Mouse (Mus musculus) forebrain, embryonic 11.5 days (tissue): ENCODE measurements at regions not wholly inside any gene's neighbourhood (a gene's known extent, or its start where the extent isn't known, plus 50 kb on each side); places are given as distances from the start of the nearest gene placed in this dataset.

Experiments
- ATAC-seq: fragments of 200-750 bp; cut with Nextera tagmentation; replicated peaks from 2 replicates; pipeline ENCODE4 v1.8.0; 2017; ENCODE audit warnings: moderate TSS enrichment; ENCODE audit not compliant: low FRiP score
- DNase-seq: peaks from one replicate; pipeline ENCODE4 v3.0.0-alpha.2; 2017; ENCODE audit warnings: low spot score
- H3K27ac ChIP-seq: fragments of 300-500 bp; sonication (generic); 2 replicates; pipeline ENCODE4 v1.5.1; 2014; ENCODE audit warnings: low read depth, low read length
- H3K27me3 ChIP-seq: fragments of 300-500 bp; sonication (generic); 2 replicates; pipeline ENCODE4 v1.6.1; 2014; ENCODE audit warnings: mild to moderate bottlenecking, low read length, mixed read lengths; ENCODE audit not compliant: control insufficient read depth, insufficient read depth
- H3K36me3 ChIP-seq: fragments of 300-500 bp; sonication (generic); 2 replicates; pipeline ENCODE4 v1.6.1; 2014; ENCODE audit warnings: mild to moderate bottlenecking, low read length, moderate library complexity, mixed read lengths; ENCODE audit not compliant: control insufficient read depth, insufficient read depth
- H3K4me1 ChIP-seq: fragments of 300-500 bp; sonication (generic); replicated peaks from 2 replicates; pipeline ENCODE4 v1.6.1; 2014; ENCODE audit warnings: low read length, mixed read lengths; ENCODE audit not compliant: control insufficient read depth, insufficient read depth
- H3K4me2 ChIP-seq: fragments of 300-500 bp; sonication (generic); 2 replicates; pipeline ENCODE4 v1.6.1; 2014; ENCODE audit warnings: low read depth, mild to moderate bottlenecking, low read length, moderate library complexity, mixed read lengths; ENCODE audit not compliant: severe bottlenecking
- H3K4me3 ChIP-seq: fragments of 300-500 bp; sonication (generic); 2 replicates; pipeline ENCODE4 v1.5.1; 2014; ENCODE audit warnings: low read depth, low read length
- H3K9ac ChIP-seq: fragments of 300-500 bp; sonication (generic); 2 replicates; pipeline ENCODE4 v1.6.1; 2014; ENCODE audit warnings: low read length
- H3K9me3 ChIP-seq: fragments of 300-500 bp; sonication (generic); 2 replicates; pipeline ENCODE4 v1.6.1; 2016; ENCODE audit warnings: low read length, mixed read lengths; ENCODE audit not compliant: control insufficient read depth
- WGBS: fragments of 180-500 bp; shearing (Covaris S2); extraction: QIAGEN DNeasy Blood & Tissue Kit; methylation state at CpG from one replicate; pipeline ENCODE4 v1.1.7; 2014; 5-methylcytosine and 5-hydroxymethylcytosine counted together

GRCm38 (mm10) chr11:48250678-48251317 lies 262.0 kb upstream of the Sgcd start:
- Histone ChIP-seq H3K4me1 (no peaks in the 10 kb centered on the region), H3K4me3 (no peak overlapping the region), H3K27me3 (no peaks in the 10 kb centered on the region), H3K9me3 (no peaks in the 10 kb centered on the region), H3K36me3 (no peaks in the 10 kb centered on the region), H3K27ac (no peak overlapping the region), H3K9ac (no peak overlapping the region), H3K4me2 (no peak overlapping the region)
- ATAC-seq (peak; percentile 86), DNase-seq (no peak)
- 37% methylated on average over 4 of the region's 4 CpGs for WGBS

- Histone ChIP-seq H3K9me3 (no peaks in the 10 kb centered on the region), H3K4me1 (no peaks in the 10 kb centered on the region), H3K27ac (no peak overlapping the region), H3K36me3 (no peaks in the 10 kb centered on the region), H3K4me2 (no peak overlapping the region), H3K4me3 (no peak overlapping the region), H3K27me3 (no peaks in the 10 kb centered on the region), H3K9ac (no peak overlapping the region)
- no peak for DNase-seq
- WGBS: 88% methylated on average over 1 of the region's 1 CpGs
- no peak for ATAC-seq
Measured at GRCm38 (mm10) chr11:48249315-48249714, 260.5 kb upstream of the Sgcd start.

GRCm38 (mm10) chr11:48221156-48221555 lies 232.4 kb upstream of the Sgcd start:
- no peak overlapping the region for H3K9ac ChIP-seq
- WGBS: 69% methylated on average over 4 of the region's 4 CpGs
- H3K27ac ChIP-seq: no peak overlapping the region
- DNase-seq: no peak
- no peak overlapping the region for H3K4me2 ChIP-seq
- no peak overlapping the region for H3K4me3 ChIP-seq
- H3K27me3 ChIP-seq: no peaks in the 10 kb centered on the region
- no peaks in the 10 kb centered on the region for H3K9me3 ChIP-seq
- ATAC-seq: no peak
- H3K4me1 ChIP-seq: no peaks in the 10 kb centered on the region
- no peaks in the 10 kb centered on the region for H3K36me3 ChIP-seq

- Histone ChIP-seq H3K9ac (no peak overlapping the region), H3K36me3 (no peaks in the 10 kb centered on the region), H3K4me1 (no peaks in the 10 kb centered on the region), H3K4me2 (no peak overlapping the region), H3K9me3 (no peaks in the 10 kb centered on the region), H3K4me3 (no peak overlapping the region), H3K27ac (no peak overlapping the region), H3K27me3 (no peaks in the 10 kb centered on the region)
- DNase-seq (no peak), ATAC-seq (no peak)
- 66% methylated on average over 1 of the region's 1 CpGs for WGBS
Measured at GRCm38 (mm10) chr11:48219157-48219556, 230.4 kb upstream of the Sgcd start.

- Histone ChIP-seq H3K9ac (no peak overlapping the region), H3K27me3 (no peaks in the 10 kb centered on the region), H3K4me3 (no peak overlapping the region), H3K9me3 (no peaks in the 10 kb centered on the region), H3K27ac (no peak overlapping the region), H3K4me1 (no peaks in the 10 kb centered on the region), H3K36me3 (no peaks in the 10 kb centered on the region), H3K4me2 (no peak overlapping the region)
- no peak for DNase-seq
- ATAC-seq: no peak
- 78% methylated on average over 2 of the region's 2 CpGs for WGBS
Measured at GRCm38 (mm10) chr11:48216762-48217161, 228.0 kb upstream of the Sgcd start.

GRCm38 (mm10) chr11:48186604-48187003 lies 197.8 kb upstream of the Sgcd start:
- 74% methylated on average over 4 of the region's 4 CpGs for WGBS
- no peaks in the 10 kb centered on the region for H3K36me3 ChIP-seq
- H3K9me3 ChIP-seq: no peaks in the 10 kb centered on the region
- H3K27ac ChIP-seq: no peak overlapping the region
- H3K4me2 ChIP-seq: no peak overlapping the region
- no peaks in the 10 kb centered on the region for H3K4me1 ChIP-seq
- no peaks in the 10 kb centered on the region for H3K27me3 ChIP-seq
- no peak overlapping the region for H3K4me3 ChIP-seq
- DNase-seq (no peak), ATAC-seq (0 out of 2 replicates have a peak, but pooled peaks have one; percentile 30)
- H3K9ac ChIP-seq: no peak overlapping the region

- H3K27ac ChIP-seq: no peak overlapping the region
- H3K4me1 ChIP-seq: no peaks in the 10 kb centered on the region
- H3K9ac ChIP-seq: no peak overlapping the region
- ATAC-seq: no peak
- H3K36me3 ChIP-seq: no peaks in the 10 kb centered on the region
- no peak overlapping the region for H3K4me2 ChIP-seq
- no peak for DNase-seq
- no peak overlapping the region for H3K4me3 ChIP-seq
- H3K9me3 ChIP-seq: no peaks in the 10 kb centered on the region
- H3K27me3 ChIP-seq: no peaks in the 10 kb centered on the region
Measured at GRCm38 (mm10) chr11:48178943-48179342, 190.2 kb upstream of the Sgcd start.

- WGBS: 30% methylated on average over 3 of the region's 3 CpGs
- Histone ChIP-seq H3K27ac (no peak overlapping the region), H3K9me3 (no peaks in the 10 kb centered on the region), H3K4me2 (no peak overlapping the region), H3K36me3 (no peaks in the 10 kb centered on the region), H3K9ac (no peak overlapping the region), H3K27me3 (no peaks in the 10 kb centered on the region), H3K4me1 (no peaks in the 10 kb centered on the region), H3K4me3 (no peak overlapping the region)
- ATAC-seq (no peak), DNase-seq (no peak)
Measured at GRCm38 (mm10) chr11:48178174-48178573, 189.4 kb upstream of the Sgcd start.

- no peak for ATAC-seq
- DNase-seq: no peak
- no peaks in the 10 kb centered on the region for H3K9me3 ChIP-seq
- WGBS: 81% methylated on average over 4 of the region's 4 CpGs
- H3K4me3 ChIP-seq: no peak overlapping the region
- no peak overlapping the region for H3K27ac ChIP-seq
- no peaks in the 10 kb centered on the region for H3K36me3 ChIP-seq
- H3K4me1 ChIP-seq: no peaks in the 10 kb centered on the region
- H3K27me3 ChIP-seq: no peaks in the 10 kb centered on the region
- no peak overlapping the region for H3K4me2 ChIP-seq
- no peak overlapping the region for H3K9ac ChIP-seq
Measured at GRCm38 (mm10) chr11:48176451-48176850, 187.7 kb upstream of the Sgcd start.
